Mouse (Mus musculus): ENCODE measurements at regions not wholly inside any gene's neighbourhood (a gene's known extent, or its start where the extent isn't known, plus 50 kb on each side); places are given as distances from the start of the nearest gene placed in this dataset.

DNA sequence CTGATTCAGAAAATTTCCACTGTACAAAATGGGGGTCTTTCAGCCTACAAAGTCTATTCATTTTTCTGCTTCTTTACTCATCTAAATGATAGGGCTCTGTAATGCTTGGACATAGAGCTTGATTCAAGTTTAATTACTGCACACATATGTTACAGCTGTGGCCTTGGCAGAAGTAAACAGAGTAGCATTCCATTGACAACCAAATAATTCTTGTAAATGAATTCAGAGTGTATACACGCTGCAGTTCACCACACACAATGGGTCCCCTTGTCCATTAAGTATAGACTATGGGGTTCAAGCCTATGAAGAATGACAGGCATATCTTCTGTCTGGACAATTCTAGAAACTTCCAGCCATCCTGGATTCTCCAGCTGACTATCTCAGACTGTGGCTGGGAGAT is 541.9 kb downstream of the Adgrl2 start:
- TF ChIP-seq CTCF (IDR thresholded peaks at IDR 0.05; ENCODE audit: low read depth, low read length), result no peak
- no peak for TF ChIP-seq POLR2A (IDR thresholded peaks at IDR 0.05; ENCODE audit: borderline replicate concordance, low read depth, low read length)
